Mouse (Mus musculus) CD4-positive naive resting alpha-beta T cell, adult 76 days (primary cell): Measurements from ENCODE around the gene Cd151. TPM values are rescaled to one million over a fixed set of nuclear protein-coding genes. Genes with fewer than 3 reads are reported as not detected.

Experiments
- total RNA-seq: library from RNA; stranded (reverse); gene quantifications from one replicate; pipeline ENCODE4 v1.2.4, GENCODE M21; 2023

Cd151 gene
- total RNA-seq, result 14.0 TPM

GRCm38 (mm10) chr7:141467230-141468030, at the start of gene Cd151:
TSS of gene Cd151 (plus strand) at chr7:141467392.

GRCm38 (mm10) chr7:141429310-141429709, 37.9 kb upstream of the Cd151 start, which contains the start of gene Cend1:
TSS of gene Cend1 (minus strand) at chr7:141429491.

GRCm38 (mm10) chr7:141437178-141438120, 29.7 kb upstream of the Cd151 start, which contains the start of gene Slc25a22:
TSS of gene Slc25a22 (minus strand) at chr7:141437892.

GRCm38 (mm10) chr7:141443828-141444237, 23.4 kb upstream of the Cd151 start, which contains the start of gene Pidd1:
TSS of gene Pidd1 (minus strand) at chr7:141444025.

GRCm38 (mm10) chr7:141447110-141447991, 19.8 kb upstream of the Cd151 start, which contains the start of gene Rplp2:
TSS of gene Rplp2 (plus strand) at chr7:141447370.

GRCm38 (mm10) chr7:141454967-141455551, 12.1 kb upstream of the Cd151 start, which contains the start of gene Pnpla2:
TSS of gene Pnpla2 (plus strand) at chr7:141455198.

GRCm38 (mm10) chr7:141460391-141461113, 6.6 kb upstream of the Cd151 start, which contains the start of gene Cracr2b:
TSS of gene Cracr2b (plus strand) at chr7:141461094.

GRCm38 (mm10) chr7:141475011-141475804, 8.0 kb downstream of the Cd151 start, which contains the start of the genes Polr2l and Tspan4:
TSS of gene Polr2l (minus strand) at chr7:141475132.
TSS of gene Tspan4 (plus strand) at chr7:141475240.

Other genes with a start within 250 kb of the Cd151 start
- gene Phrf1, start 238.6 kb upstream of the Cd151 start, total RNA-seq, result 154 TPM
- 62.5 TPM for gene Irf7, start 200.9 kb upstream of the Cd151 start, total RNA-seq
- not detected for gene Cdhr5, start 190.6 kb upstream of the Cd151 start, total RNA-seq
- gene Sct, start 188.3 kb upstream of the Cd151 start, total RNA-seq, result not detected
- not detected for gene Drd4, start 175.4 kb upstream of the Cd151 start, total RNA-seq
- 56.9 TPM for gene Deaf1, start 139.7 kb upstream of the Cd151 start, total RNA-seq
- gene Tmem80, start 139.7 kb upstream of the Cd151 start, total RNA-seq, result 22.6 TPM
- gene Eps8l2, start 128.5 kb upstream of the Cd151 start, total RNA-seq, result not detected
- gene Taldo1, start 75.2 kb upstream of the Cd151 start, total RNA-seq, result 88.3 TPM
- 29.1 TPM for gene Gatd1, start 53.3 kb upstream of the Cd151 start, total RNA-seq
- gene Cend1, start 37.9 kb upstream of the Cd151 start, total RNA-seq, result not detected
- 53.6 TPM for gene Slc25a22, start 29.5 kb upstream of the Cd151 start, total RNA-seq
- 4.1 TPM for gene Pidd1, start 23.4 kb upstream of the Cd151 start, total RNA-seq
- gene Rplp2, start 20.0 kb upstream of the Cd151 start, total RNA-seq, result 3,494 TPM
- gene Pnpla2, start 12.2 kb upstream of the Cd151 start, total RNA-seq, result 66.5 TPM
- not detected for gene Cracr2b, start 6.3 kb upstream of the Cd151 start, total RNA-seq
- 11.6 TPM for gene Polr2l, start 7.7 kb downstream of the Cd151 start, total RNA-seq
- gene Tspan4, start 7.8 kb downstream of the Cd151 start, total RNA-seq, result 2.2 TPM
- 20.1 TPM for gene Chid1, start 72.5 kb downstream of the Cd151 start, total RNA-seq
- 67.9 TPM for gene Ap2a2, start 94.8 kb downstream of the Cd151 start, total RNA-seq
- gene Muc6, start 187.9 kb downstream of the Cd151 start, total RNA-seq, result not detected
- 2.3 TPM for gene Muc2, start 222.9 kb downstream of the Cd151 start, total RNA-seq